Mouse (Mus musculus): ENCODE data around the gene Pard3. TPM values are rescaled to one million over a fixed set of nuclear protein-coding genes. Genes with fewer than 3 reads are reported as not detected.
A peak's percentile ranks its signal among the peaks of the same experiment; 100 is the strongest.

Gene Pard3
- polyA plus RNA-seq, 1 experiment from 2014 or later = 38.3 TPM

- no peak overlapping the region for H3K4me2 ChIP-seq (replicated peaks)
- WGBS = 89% methylated on average over 5 of the region's 5 CpGs
Measured at GRCm38 (mm10) chr8:127320930-127321329, 257.2 kb downstream of the Pard3 start.

GRCm38 (mm10) chr8:127323583-127324360 lies 260.1 kb downstream of the Pard3 start:
- Histone ChIP-seq H3K4me1 (peaks cover 16% of the 10 kb centered on the region), H3K36me3 (no peaks in the 10 kb centered on the region), H3K4me2 (replicated peaks) (no peak overlapping the region), H3K4me3 (replicated peaks) (no peak overlapping the region), H3K9me3 (replicated peaks) (no peaks in the 10 kb centered on the region), H3K9ac (no peak overlapping the region), H3K27me3 (no peaks in the 10 kb centered on the region), H3K27ac (replicated peaks) (no peak overlapping the region)
- 76% methylated on average over 10 of the region's 10 CpGs for WGBS
- no peak for ATAC-seq (ENCODE audit: insufficient number of reproducible peaks, low FRiP score, low TSS enrichment, low read depth)

More at GRCm38 (mm10) chr8:127320930-127321329, 257.2 kb downstream of the Pard3 start:
- Histone ChIP-seq H3K4me1 (peaks cover 6% of the 10 kb centered on the region), H3K36me3 (no peaks in the 10 kb centered on the region), H3K27ac (replicated peaks) (no peak overlapping the region), H3K9ac (no peak overlapping the region), H3K4me3 (replicated peaks) (no peak overlapping the region), H3K9me3 (replicated peaks) (no peaks in the 10 kb centered on the region), H3K27me3 (no peaks in the 10 kb centered on the region)
- ATAC-seq (ENCODE audit: insufficient number of reproducible peaks, low FRiP score, low TSS enrichment, low read depth) = no peak

DNA sequence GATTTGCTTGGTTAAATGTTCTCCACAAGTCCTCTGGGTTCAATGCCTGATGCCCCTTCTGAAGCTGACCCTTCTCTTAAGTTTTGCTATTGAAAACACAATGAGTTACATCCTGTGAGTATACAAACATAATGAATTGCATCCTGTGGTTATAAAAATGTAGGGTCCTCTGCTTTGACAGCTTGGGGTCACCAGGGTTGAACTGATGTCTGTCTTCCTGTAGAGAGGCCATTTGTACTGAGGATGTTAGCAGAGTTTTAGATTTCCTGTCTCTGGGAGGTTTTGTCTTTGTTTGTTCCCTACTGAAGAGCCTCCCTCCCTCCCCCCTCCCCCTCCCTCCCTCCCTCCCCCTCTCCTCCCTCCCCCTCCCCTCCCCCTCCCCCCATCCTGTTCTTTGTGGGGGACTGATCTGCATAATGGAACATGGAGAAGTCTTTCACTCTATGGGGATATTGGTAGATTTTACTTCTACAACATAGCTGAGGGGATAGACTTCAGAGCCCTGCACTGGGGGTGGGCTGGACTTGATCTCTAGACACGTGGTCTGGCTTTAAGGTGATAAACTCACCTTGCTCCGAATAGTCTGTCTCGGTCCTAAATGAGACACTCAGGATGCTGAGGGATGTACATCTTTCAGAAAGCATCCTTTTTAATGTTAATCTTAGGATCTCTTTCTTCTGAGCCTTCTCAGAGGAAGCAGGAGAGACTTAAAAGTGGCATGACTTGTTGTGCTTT lies 261.3 kb downstream of the Pard3 start:
- peak overlapping the region; percentile 75 for H3K27ac ChIP-seq (replicated peaks)
- H3K27me3 ChIP-seq = no peaks in the 10 kb centered on the region
- 44% methylated on average over 3 of the region's 3 CpGs for WGBS

GRCm38 (mm10) chr8:127325749-127326148 lies 262.1 kb downstream of the Pard3 start:
- Histone ChIP-seq H3K4me3 (replicated peaks) (no peak overlapping the region), H3K36me3 (no peaks in the 10 kb centered on the region), H3K27ac (replicated peaks) (peak overlapping the region; percentile 75; the same call in 1 of the 2 replicates), H3K9ac (no peak overlapping the region), H3K27me3 (no peaks in the 10 kb centered on the region), H3K9me3 (replicated peaks) (no peaks in the 10 kb centered on the region), H3K4me1 (peaks cover 16% of the 10 kb centered on the region), H3K4me2 (replicated peaks) (no peak overlapping the region)
- 22% methylated on average over 5 of the region's 5 CpGs for WGBS
- no peak for ATAC-seq (ENCODE audit: insufficient number of reproducible peaks, low FRiP score, low TSS enrichment, low read depth)

More for the DNA sequence above, 261.3 kb downstream of the Pard3 start:
- no peak overlapping the region for H3K9ac ChIP-seq
- peaks cover 16% of the 10 kb centered on the region for H3K4me1 ChIP-seq
- no peaks in the 10 kb centered on the region for H3K36me3 ChIP-seq
- ATAC-seq (ENCODE audit: insufficient number of reproducible peaks, low FRiP score, low TSS enrichment, low read depth) = no peak
- H3K4me2 ChIP-seq (replicated peaks) = no peak overlapping the region
- H3K4me3 ChIP-seq (replicated peaks) = no peak overlapping the region
- no peaks in the 10 kb centered on the region for H3K9me3 ChIP-seq (replicated peaks)

- no peak for ATAC-seq (ENCODE audit: insufficient number of reproducible peaks, low FRiP score, low TSS enrichment, low read depth)
- peaks cover 21% of the 10 kb centered on the region for H3K4me1 ChIP-seq
- WGBS = 46% methylated on average over 12 of the region's 12 CpGs
Measured at GRCm38 (mm10) chr8:127330258-127331187, 266.8 kb downstream of the Pard3 start.

DNA sequence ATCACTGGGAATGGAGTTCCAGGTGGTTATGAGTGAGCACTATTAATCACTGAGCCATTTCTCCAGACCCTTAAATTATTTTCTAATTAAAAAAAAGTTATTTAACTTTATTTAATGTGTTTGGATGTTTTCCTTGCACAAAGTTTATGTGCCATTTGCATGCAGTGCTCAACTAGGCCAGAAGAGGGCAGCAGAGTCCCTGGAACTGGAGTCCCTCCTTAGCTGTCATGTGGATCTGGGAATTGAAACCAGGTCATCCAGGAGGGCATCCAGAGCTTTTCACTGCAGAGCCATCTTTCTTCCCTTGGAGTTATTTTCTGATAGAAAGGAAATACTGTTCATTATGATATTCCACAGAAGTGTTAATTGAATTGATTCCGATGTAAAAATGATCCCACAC lies 268.1 kb downstream of the Pard3 start:
- no peaks in the 10 kb centered on the region for H3K9me3 ChIP-seq (replicated peaks)
- 94% methylated on average over 1 of the region's 1 CpGs for WGBS
- H3K4me2 ChIP-seq (replicated peaks) = no peak overlapping the region
- no peaks in the 10 kb centered on the region for H3K27me3 ChIP-seq
- no peak overlapping the region for H3K4me3 ChIP-seq (replicated peaks)
- no peak for ATAC-seq (ENCODE audit: insufficient number of reproducible peaks, low FRiP score, low TSS enrichment, low read depth)
- peaks cover 20% of the 10 kb centered on the region for H3K4me1 ChIP-seq
- no peak overlapping the region for H3K27ac ChIP-seq (replicated peaks)
- H3K9ac ChIP-seq = no peak overlapping the region
- H3K36me3 ChIP-seq = no peaks in the 10 kb centered on the region; the same call in 1 of the 2 replicates

More at GRCm38 (mm10) chr8:127330258-127331187, 266.8 kb downstream of the Pard3 start:
- Histone ChIP-seq H3K9ac (no peak overlapping the region), H3K4me2 (replicated peaks) (no peak overlapping the region), H3K36me3 (no peaks in the 10 kb centered on the region; the same call in 1 of the 2 replicates), H3K9me3 (replicated peaks) (no peaks in the 10 kb centered on the region), H3K27me3 (no peaks in the 10 kb centered on the region), H3K27ac (replicated peaks) (no peak overlapping the region), H3K4me3 (replicated peaks) (no peak overlapping the region)

DNA sequence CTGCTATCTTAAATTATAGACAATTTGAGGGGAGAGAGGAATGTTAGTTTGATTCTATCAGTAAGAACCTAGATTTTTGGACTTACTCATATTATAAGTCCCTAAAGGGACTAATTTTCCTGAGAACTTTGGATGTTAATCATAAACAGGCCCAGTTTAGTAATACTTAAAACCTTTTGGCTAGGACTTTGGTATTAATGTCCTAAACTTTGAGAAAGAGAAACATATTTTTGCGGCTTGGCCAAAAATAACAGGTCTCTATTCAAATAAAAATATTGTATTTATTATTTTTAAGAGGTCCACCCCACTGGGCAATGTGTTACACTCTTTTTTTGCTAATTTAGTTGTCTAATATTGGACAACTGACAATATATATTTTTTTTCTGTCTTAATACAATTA lies 271.5 kb downstream of the Pard3 start:
- no peaks in the 10 kb centered on the region for H3K9me3 ChIP-seq (replicated peaks)
- H3K4me1 ChIP-seq = peaks cover 16% of the 10 kb centered on the region
- no peaks in the 10 kb centered on the region for H3K27me3 ChIP-seq
- WGBS = 59% methylated on average over 1 of the region's 1 CpGs
- no peak overlapping the region for H3K9ac ChIP-seq
- no peak overlapping the region for H3K27ac ChIP-seq (replicated peaks)
- H3K4me3 ChIP-seq (replicated peaks) = no peak overlapping the region
- H3K36me3 ChIP-seq = no peaks in the 10 kb centered on the region; the same call in 1 of the 2 replicates
- no peak overlapping the region for H3K4me2 ChIP-seq (replicated peaks)
- no peak for ATAC-seq (ENCODE audit: insufficient number of reproducible peaks, low FRiP score, low TSS enrichment, low read depth)

DNA sequence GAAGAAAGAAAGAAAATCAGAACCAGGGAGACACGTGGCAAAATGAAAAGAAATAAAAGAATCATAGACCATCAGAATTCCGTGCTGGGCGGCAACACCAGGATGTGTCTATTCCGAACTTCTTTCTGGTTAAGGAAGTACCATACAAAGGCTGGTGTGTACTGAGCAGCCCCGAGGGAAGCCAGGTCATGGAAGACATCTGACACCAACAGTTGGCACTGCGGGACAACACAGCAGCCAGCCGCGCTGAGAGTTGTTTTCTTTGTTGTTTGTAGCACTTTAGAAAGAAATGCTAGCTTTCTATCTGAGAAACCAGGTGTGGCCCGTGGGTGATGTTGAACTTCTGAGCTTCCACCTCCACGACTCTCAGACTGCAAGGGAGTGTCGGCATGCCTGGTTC lies 274.5 kb downstream of the Pard3 start:
- H3K36me3 ChIP-seq = no peaks in the 10 kb centered on the region
- no peak overlapping the region for H3K27ac ChIP-seq (replicated peaks)
- H3K9me3 ChIP-seq (replicated peaks) = no peaks in the 10 kb centered on the region
- no peak overlapping the region for H3K4me3 ChIP-seq (replicated peaks)
- WGBS = 54% methylated on average over 11 of the region's 11 CpGs
- no peak overlapping the region for H3K9ac ChIP-seq
- H3K4me1 ChIP-seq = peaks cover 16% of the 10 kb centered on the region
- ATAC-seq (ENCODE audit: insufficient number of reproducible peaks, low FRiP score, low TSS enrichment, low read depth) = no peak
- no peak overlapping the region for H3K4me2 ChIP-seq (replicated peaks)
- H3K27me3 ChIP-seq = no peaks in the 10 kb centered on the region

GRCm38 (mm10) chr8:127341046-127341445 lies 277.4 kb downstream of the Pard3 start:
- peaks cover 8% of the 10 kb centered on the region; the same call in 1 of the 2 replicates for H3K4me1 ChIP-seq
- H3K4me2 ChIP-seq (replicated peaks) = no peak overlapping the region
- WGBS = 78% methylated on average over 7 of the region's 7 CpGs
- H3K9me3 ChIP-seq (replicated peaks) = no peaks in the 10 kb centered on the region
- no peak overlapping the region for H3K9ac ChIP-seq
- no peak overlapping the region for H3K4me3 ChIP-seq (replicated peaks)
- no peaks in the 10 kb centered on the region for H3K36me3 ChIP-seq
- no peaks in the 10 kb centered on the region for H3K27me3 ChIP-seq
- no peak overlapping the region for H3K27ac ChIP-seq (replicated peaks)
- ATAC-seq (ENCODE audit: insufficient number of reproducible peaks, low FRiP score, low TSS enrichment, low read depth) = no peak

DNA sequence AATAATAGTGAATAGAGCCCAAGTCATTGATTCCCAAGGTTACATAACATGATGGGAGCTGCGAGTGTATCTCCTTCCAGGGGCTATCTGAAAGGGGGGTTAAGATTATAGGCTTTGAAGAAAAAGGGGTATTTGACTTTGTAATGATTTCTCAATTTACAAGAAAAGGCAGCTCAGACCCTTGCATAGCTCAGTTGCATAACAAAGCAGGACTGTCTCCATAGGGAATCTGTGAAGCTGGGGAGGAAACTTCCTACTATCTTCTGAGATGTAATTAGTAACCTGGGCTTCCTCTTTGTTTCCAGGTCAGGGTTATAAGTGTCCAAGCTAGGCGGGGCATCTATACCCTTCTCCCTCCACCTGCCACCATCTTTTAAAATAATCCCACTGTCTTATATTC lies 279.4 kb downstream of the Pard3 start:
- H3K4me2 ChIP-seq (replicated peaks) = no peak overlapping the region
- H3K27me3 ChIP-seq = no peaks in the 10 kb centered on the region
- H3K36me3 ChIP-seq = no peaks in the 10 kb centered on the region
- H3K4me1 ChIP-seq = 0 out of 2 replicates have a peak, but pooled peaks cover 3% of the 10 kb centered on the region
- no peaks in the 10 kb centered on the region for H3K9me3 ChIP-seq (replicated peaks)
- ATAC-seq (ENCODE audit: insufficient number of reproducible peaks, low FRiP score, low TSS enrichment, low read depth) = no peak
- WGBS = 73% methylated on average over 2 of the region's 2 CpGs
- H3K27ac ChIP-seq (replicated peaks) = no peak overlapping the region
- no peak overlapping the region for H3K9ac ChIP-seq
- H3K4me3 ChIP-seq (replicated peaks) = no peak overlapping the region

DNA sequence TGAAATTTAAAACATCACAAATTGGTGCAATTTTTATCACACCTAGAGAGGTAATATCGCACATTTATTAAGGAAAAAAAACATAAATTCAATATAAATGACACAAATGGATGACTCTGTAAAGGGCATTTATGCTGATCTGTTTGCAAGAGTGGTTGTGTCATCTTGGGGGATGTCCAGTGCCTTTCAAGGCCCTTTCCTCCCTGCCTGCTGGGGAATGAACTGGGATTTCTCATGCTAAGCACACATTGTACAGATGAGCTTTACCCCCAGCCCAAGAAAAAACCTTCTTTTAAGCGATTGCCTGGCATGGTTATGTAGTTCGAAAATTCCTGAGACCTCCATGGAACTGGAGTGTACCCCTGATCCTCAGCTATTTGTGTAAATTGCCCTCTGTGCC lies 280.7 kb downstream of the Pard3 start:
- H3K4me2 ChIP-seq (replicated peaks) = no peak overlapping the region
- 82% methylated on average over 3 of the region's 3 CpGs for WGBS
- H3K36me3 ChIP-seq = no peaks in the 10 kb centered on the region
- no peak overlapping the region for H3K27ac ChIP-seq (replicated peaks)
- H3K27me3 ChIP-seq = no peaks in the 10 kb centered on the region
- no peak overlapping the region for H3K4me3 ChIP-seq (replicated peaks)
- no peaks in the 10 kb centered on the region for H3K4me1 ChIP-seq
- no peak for ATAC-seq (ENCODE audit: insufficient number of reproducible peaks, low FRiP score, low TSS enrichment, low read depth)
- no peak overlapping the region for H3K9ac ChIP-seq
- no peaks in the 10 kb centered on the region for H3K9me3 ChIP-seq (replicated peaks)

Measured in embryonic facial prominence, embryonic 15.5 days (tissue).